Mouse (Mus musculus): ENCODE data around the gene Asic2. TPM values are rescaled to one million over a fixed set of nuclear protein-coding genes. Genes with fewer than 3 reads are reported as not detected.
A peak's percentile ranks its signal among the peaks of the same experiment; 100 is the strongest.
"Not testable (repeated sequence)": the region's sequence is repeated elsewhere in the genome, so short reads cannot be mapped to it uniquely, and the experiment has no call there.

The Asic2 gene
- polyA plus RNA-seq, 1 experiment, result 24.0 TPM

GRCm38 (mm10) chr11:81370426-81370810 is 597.8 kb downstream of the Asic2 start:
- TF ChIP-seq POLR2A (IDR thresholded peaks at IDR 0.05; ENCODE audit: borderline replicate concordance, extremely low read depth, insufficient read depth, insufficient read length, poor library complexity, severe bottlenecking) (no peak), CTCF (IDR thresholded peaks at IDR 0.05; ENCODE audit: borderline replicate concordance, extremely low read depth, insufficient read depth, insufficient read length) (no peak)

GRCm38 (mm10) chr11:81369497-81370425 is 598.5 kb downstream of the Asic2 start:
- TF ChIP-seq CTCF (IDR thresholded peaks at IDR 0.05; ENCODE audit: borderline replicate concordance, extremely low read depth, insufficient read depth, insufficient read length) (no peak), POLR2A (IDR thresholded peaks at IDR 0.05; ENCODE audit: borderline replicate concordance, extremely low read depth, insufficient read depth, insufficient read length, poor library complexity, severe bottlenecking) (no peak)
- DNase-seq (ENCODE audit: low read depth), result peak; percentile 62

More at GRCm38 (mm10) chr11:81370426-81370810, 597.8 kb downstream of the Asic2 start:
- peak; percentile 71 for DNase-seq (ENCODE audit: low read depth)

- DNase-seq (ENCODE audit: low read depth), result no peak
- peak; percentile 23; the same call in 1 of the 2 replicates for TF ChIP-seq CTCF (IDR thresholded peaks at IDR 0.05; ENCODE audit: borderline replicate concordance, extremely low read depth, insufficient read depth, insufficient read length)
- no peak for TF ChIP-seq POLR2A (IDR thresholded peaks at IDR 0.05; ENCODE audit: borderline replicate concordance, extremely low read depth, insufficient read depth, insufficient read length, poor library complexity, severe bottlenecking)
Measured at GRCm38 (mm10) chr11:81364442-81364841, 603.8 kb downstream of the Asic2 start.

- DNase-seq (ENCODE audit: low read depth), result peak; percentile 27
- TF ChIP-seq CTCF (IDR thresholded peaks at IDR 0.05; ENCODE audit: borderline replicate concordance, extremely low read depth, insufficient read depth, insufficient read length), result no peak
Measured at GRCm38 (mm10) chr11:81362461-81362860, 605.8 kb downstream of the Asic2 start.

- no peak for DNase-seq (ENCODE audit: low read depth)
- TF ChIP-seq CTCF (IDR thresholded peaks at IDR 0.05; ENCODE audit: borderline replicate concordance, extremely low read depth, insufficient read depth, insufficient read length) (no peak), POLR2A (IDR thresholded peaks at IDR 0.05; ENCODE audit: borderline replicate concordance, extremely low read depth, insufficient read depth, insufficient read length, poor library complexity, severe bottlenecking) (no peak)
Measured at GRCm38 (mm10) chr11:81361040-81361439, 607.2 kb downstream of the Asic2 start.

- DNase-seq (ENCODE audit: low read depth), result not testable (repeated sequence)
Measured at GRCm38 (mm10) chr11:81350498-81350897, 617.8 kb downstream of the Asic2 start.

- DNase-seq (ENCODE audit: low read depth), result no peak
- TF ChIP-seq POLR2A (IDR thresholded peaks at IDR 0.05; ENCODE audit: borderline replicate concordance, extremely low read depth, insufficient read depth, insufficient read length, poor library complexity, severe bottlenecking) (no peak), CTCF (IDR thresholded peaks at IDR 0.05; ENCODE audit: borderline replicate concordance, extremely low read depth, insufficient read depth, insufficient read length) (peak; percentile 22; the same call in 1 of the 2 replicates)
Measured at GRCm38 (mm10) chr11:81331977-81332376, 636.3 kb downstream of the Asic2 start.

GRCm38 (mm10) chr11:81330982-81331381 is 637.3 kb downstream of the Asic2 start:
- TF ChIP-seq CTCF (IDR thresholded peaks at IDR 0.05; ENCODE audit: borderline replicate concordance, extremely low read depth, insufficient read depth, insufficient read length) (no peak), POLR2A (IDR thresholded peaks at IDR 0.05; ENCODE audit: borderline replicate concordance, extremely low read depth, insufficient read depth, insufficient read length, poor library complexity, severe bottlenecking) (no peak)
- DNase-seq (ENCODE audit: low read depth), result no peak

GRCm38 (mm10) chr11:81328088-81328487 is 640.2 kb downstream of the Asic2 start:
- no peak for DNase-seq (ENCODE audit: low read depth)

GRCm38 (mm10) chr11:81323146-81323545 is 645.1 kb downstream of the Asic2 start:
- TF ChIP-seq POLR2A (IDR thresholded peaks at IDR 0.05; ENCODE audit: borderline replicate concordance, extremely low read depth, insufficient read depth, insufficient read length, poor library complexity, severe bottlenecking), result no peak
- no peak for TF ChIP-seq CTCF (IDR thresholded peaks at IDR 0.05; ENCODE audit: borderline replicate concordance, extremely low read depth, insufficient read depth, insufficient read length)

More at GRCm38 (mm10) chr11:81328088-81328487, 640.2 kb downstream of the Asic2 start:
- TF ChIP-seq CTCF (IDR thresholded peaks at IDR 0.05; ENCODE audit: borderline replicate concordance, extremely low read depth, insufficient read depth, insufficient read length) (no peak), POLR2A (IDR thresholded peaks at IDR 0.05; ENCODE audit: borderline replicate concordance, extremely low read depth, insufficient read depth, insufficient read length, poor library complexity, severe bottlenecking) (no peak)

GRCm38 (mm10) chr11:81322466-81322865 is 645.8 kb downstream of the Asic2 start:
- no peak for TF ChIP-seq POLR2A (IDR thresholded peaks at IDR 0.05; ENCODE audit: borderline replicate concordance, extremely low read depth, insufficient read depth, insufficient read length, poor library complexity, severe bottlenecking)
- no peak for TF ChIP-seq CTCF (IDR thresholded peaks at IDR 0.05; ENCODE audit: borderline replicate concordance, extremely low read depth, insufficient read depth, insufficient read length)
- DNase-seq (ENCODE audit: low read depth), result no peak

More at GRCm38 (mm10) chr11:81323146-81323545, 645.1 kb downstream of the Asic2 start:
- no peak for DNase-seq (ENCODE audit: low read depth)

GRCm38 (mm10) chr11:81290041-81290440 is 678.2 kb downstream of the Asic2 start:
- no peak for DNase-seq (ENCODE audit: low read depth)
- TF ChIP-seq CTCF (IDR thresholded peaks at IDR 0.05; ENCODE audit: borderline replicate concordance, extremely low read depth, insufficient read depth, insufficient read length) (no peak), POLR2A (IDR thresholded peaks at IDR 0.05; ENCODE audit: borderline replicate concordance, extremely low read depth, insufficient read depth, insufficient read length, poor library complexity, severe bottlenecking) (no peak)

Measured in brain, embryonic 14.5 days (tissue).